Mouse (Mus musculus): ENCODE measurements around the gene Ndufv1. TPM values are rescaled to one million over a fixed set of nuclear protein-coding genes. Genes with fewer than 3 reads are reported as not detected.
A peak's percentile ranks its signal among the peaks of the same experiment; 100 is the strongest.
"Not testable (repeated sequence)": the region's sequence is repeated elsewhere in the genome, so short reads cannot be mapped to it uniquely, and the experiment has no call there.

Gene Ndufv1
- total and polyA plus RNA-seq, 2 experiments from 2014 or later, result 137 to 271 TPM

GRCm38 (mm10) chr19:4052516-4053030 is 40.0 kb upstream of the Ndufv1 start:
- Histone ChIP-seq H3K27me3 (ENCODE audit: insufficient read depth, low read length) (no peaks in the 10 kb centered on the region), H3K4me2 (ENCODE audit: low read depth, low read length, poor library complexity, severe bottlenecking) (no peak overlapping the region), H3K36me3 (ENCODE audit: insufficient read depth, low read length) (no peaks in the 10 kb centered on the region), H3K9ac (replicated peaks; ENCODE audit: low read length, poor library complexity, severe bottlenecking) (no peak overlapping the region), H3K27ac (ENCODE audit: low read depth, low read length) (no peak overlapping the region), H3K4me1 (ENCODE audit: insufficient read depth, low read length) (no peaks in the 10 kb centered on the region), H3K9me3 (ENCODE audit: low read length) (no peaks in the 10 kb centered on the region), H3K4me3 (ENCODE audit: low read depth, low read length) (no peak overlapping the region)
- DNase-seq (ENCODE audit: low spot score) (no peak), ATAC-seq (ENCODE audit: low FRiP score) (no peak)
- WGBS, result 56% methylated on average over 5 of the region's 5 CpGs
- TF ChIP-seq CTCF (IDR thresholded peaks at IDR 0.05), result no peak

GRCm38 (mm10) chr19:4051741-4052515 is 39.3 kb upstream of the Ndufv1 start:
- DNase-seq (ENCODE audit: low spot score) (peak; percentile 38), ATAC-seq (ENCODE audit: low FRiP score) (no peak)
- no peaks in the 10 kb centered on the region for H3K4me1 ChIP-seq (ENCODE audit: insufficient read depth, low read length)
- 53% methylated on average over 10 of the region's 10 CpGs for WGBS
- H3K9ac ChIP-seq (replicated peaks; ENCODE audit: low read length, poor library complexity, severe bottlenecking), result no peak overlapping the region
- no peaks in the 10 kb centered on the region for H3K27me3 ChIP-seq (ENCODE audit: insufficient read depth, low read length)
- no peak overlapping the region for H3K27ac ChIP-seq (ENCODE audit: low read depth, low read length)
- H3K36me3 ChIP-seq (ENCODE audit: insufficient read depth, low read length), result no peaks in the 10 kb centered on the region
- no peak overlapping the region for H3K4me3 ChIP-seq (ENCODE audit: low read depth, low read length)
- no peaks in the 10 kb centered on the region for H3K9me3 ChIP-seq (ENCODE audit: low read length)
- no peak overlapping the region for H3K4me2 ChIP-seq (ENCODE audit: low read depth, low read length, poor library complexity, severe bottlenecking)
- peak; percentile 76 for TF ChIP-seq CTCF (IDR thresholded peaks at IDR 0.05)

- Histone ChIP-seq H3K9ac (replicated peaks; ENCODE audit: low read length, poor library complexity, severe bottlenecking) (no peak overlapping the region), H3K4me2 (ENCODE audit: low read depth, low read length, poor library complexity, severe bottlenecking) (no peak overlapping the region), H3K4me1 (ENCODE audit: insufficient read depth, low read length) (no peaks in the 10 kb centered on the region), H3K27ac (ENCODE audit: low read depth, low read length) (no peak overlapping the region), H3K9me3 (ENCODE audit: low read length) (no peaks in the 10 kb centered on the region), H3K4me3 (ENCODE audit: low read depth, low read length) (no peak overlapping the region), H3K27me3 (ENCODE audit: insufficient read depth, low read length) (no peaks in the 10 kb centered on the region), H3K36me3 (ENCODE audit: insufficient read depth, low read length) (no peaks in the 10 kb centered on the region)
- ATAC-seq (ENCODE audit: low FRiP score) (no peak), DNase-seq (ENCODE audit: low spot score) (no peak)
- WGBS, result 90% methylated on average over 5 of the region's 5 CpGs
- peak; percentile 16; the same call in 1 of the 2 replicates for TF ChIP-seq CTCF (IDR thresholded peaks at IDR 0.05)
Measured at GRCm38 (mm10) chr19:4051016-4051415, 38.4 kb upstream of the Ndufv1 start.

GRCm38 (mm10) chr19:4049069-4049468 is 36.5 kb upstream of the Ndufv1 start:
- H3K4me2 ChIP-seq (ENCODE audit: low read depth, low read length, poor library complexity, severe bottlenecking); H3K4me1 ChIP-seq (ENCODE audit: insufficient read depth, low read length); H3K4me3 ChIP-seq (ENCODE audit: low read depth, low read length); H3K36me3 ChIP-seq (ENCODE audit: insufficient read depth, low read length); H3K27ac ChIP-seq (ENCODE audit: low read depth, low read length); H3K9ac ChIP-seq (replicated peaks; ENCODE audit: low read length, poor library complexity, severe bottlenecking); ATAC-seq (ENCODE audit: low FRiP score); H3K27me3 ChIP-seq (ENCODE audit: insufficient read depth, low read length); DNase-seq (ENCODE audit: low spot score); H3K9me3 ChIP-seq (ENCODE audit: low read length): not testable (repeated sequence)
- WGBS, result 91% methylated on average over 5 of the region's 5 CpGs

- Histone ChIP-seq H3K27me3 (ENCODE audit: insufficient read depth, low read length) (no peaks in the 10 kb centered on the region), H3K9me3 (ENCODE audit: low read length) (no peaks in the 10 kb centered on the region), H3K27ac (ENCODE audit: low read depth, low read length) (no peak overlapping the region), H3K36me3 (ENCODE audit: insufficient read depth, low read length) (no peaks in the 10 kb centered on the region), H3K4me2 (ENCODE audit: low read depth, low read length, poor library complexity, severe bottlenecking) (no peak overlapping the region), H3K9ac (replicated peaks; ENCODE audit: low read length, poor library complexity, severe bottlenecking) (no peak overlapping the region), H3K4me3 (ENCODE audit: low read depth, low read length) (no peak overlapping the region), H3K4me1 (ENCODE audit: insufficient read depth, low read length) (no peaks in the 10 kb centered on the region)
- 11% methylated on average over 4 of the region's 4 CpGs for WGBS
- peak; percentile 83 for TF ChIP-seq CTCF (IDR thresholded peaks at IDR 0.05)
- ATAC-seq (ENCODE audit: low FRiP score), result no peak
- DNase-seq (ENCODE audit: low spot score), result peak; percentile 85
Measured at GRCm38 (mm10) chr19:4047859-4048258, 35.3 kb upstream of the Ndufv1 start.

GRCm38 (mm10) chr19:4046866-4047254 is 34.3 kb upstream of the Ndufv1 start:
- no peaks in the 10 kb centered on the region for H3K36me3 ChIP-seq (ENCODE audit: insufficient read depth, low read length)
- DNase-seq (ENCODE audit: low spot score) (no peak), ATAC-seq (ENCODE audit: low FRiP score) (no peak)
- H3K9me3 ChIP-seq (ENCODE audit: low read length), result no peaks in the 10 kb centered on the region
- WGBS, result 82% methylated on average over 8 of the region's 8 CpGs
- H3K4me1 ChIP-seq (ENCODE audit: insufficient read depth, low read length), result no peaks in the 10 kb centered on the region
- TF ChIP-seq CTCF (IDR thresholded peaks at IDR 0.05), result no peak
- H3K4me3 ChIP-seq (ENCODE audit: low read depth, low read length), result no peak overlapping the region
- no peak overlapping the region for H3K9ac ChIP-seq (replicated peaks; ENCODE audit: low read length, poor library complexity, severe bottlenecking)
- no peak overlapping the region for H3K27ac ChIP-seq (ENCODE audit: low read depth, low read length)
- no peaks in the 10 kb centered on the region for H3K27me3 ChIP-seq (ENCODE audit: insufficient read depth, low read length)
- H3K4me2 ChIP-seq (ENCODE audit: low read depth, low read length, poor library complexity, severe bottlenecking), result no peak overlapping the region
